Mouse (Mus musculus): ENCODE results near the gene Pgm2l1. TPM values are rescaled to one million over a fixed set of nuclear protein-coding genes. Genes with fewer than 3 reads are reported as not detected.

The Pgm2l1 gene
- polyA plus RNA-seq, 1 experiment, result 15.8 TPM

GRCm38 (mm10) chr7:100204871-100205270 is 22.3 kb upstream of the Pgm2l1 start:
- WGBS, result 87% methylated on average over 6 of the region's 6 CpGs
- H3K36me3 ChIP-seq (ENCODE audit: control insufficient read depth, insufficient read depth, low read length), result no peaks in the 10 kb centered on the region
- H3K27ac ChIP-seq (ENCODE audit: control insufficient read depth, insufficient read depth, low read length), result no peak overlapping the region
- no peak overlapping the region for H3K4me3 ChIP-seq (ENCODE audit: control insufficient read depth, insufficient read depth, low read length)
- no peaks in the 10 kb centered on the region for H3K27me3 ChIP-seq (ENCODE audit: control insufficient read depth, insufficient read depth, low read length)
- no peak for DNase-seq
- no peak for TF ChIP-seq CTCF (IDR thresholded peaks at IDR 0.05; ENCODE audit: borderline replicate concordance, control insufficient read depth, extremely low read depth, insufficient read depth, low read length, poor library complexity)
- no peak for TF ChIP-seq POLR2A (IDR thresholded peaks at IDR 0.05; ENCODE audit: control insufficient read depth, extremely low read depth, insufficient read depth, low read length, poor library complexity)
- no peaks in the 10 kb centered on the region for H3K4me1 ChIP-seq (replicated peaks; ENCODE audit: control insufficient read depth, insufficient read depth, low read length)

- Histone ChIP-seq H3K36me3 (ENCODE audit: control insufficient read depth, insufficient read depth, low read length) (no peaks in the 10 kb centered on the region), H3K4me3 (ENCODE audit: control insufficient read depth, insufficient read depth, low read length) (no peak overlapping the region), H3K4me1 (replicated peaks; ENCODE audit: control insufficient read depth, insufficient read depth, low read length) (no peaks in the 10 kb centered on the region), H3K27me3 (ENCODE audit: control insufficient read depth, insufficient read depth, low read length) (no peaks in the 10 kb centered on the region), H3K27ac (ENCODE audit: control insufficient read depth, insufficient read depth, low read length) (no peak overlapping the region)
- WGBS, result 97% methylated on average over 2 of the region's 2 CpGs
- no peak for TF ChIP-seq POLR2A (IDR thresholded peaks at IDR 0.05; ENCODE audit: control insufficient read depth, extremely low read depth, insufficient read depth, low read length, poor library complexity)
- no peak for TF ChIP-seq CTCF (IDR thresholded peaks at IDR 0.05; ENCODE audit: borderline replicate concordance, control insufficient read depth, extremely low read depth, insufficient read depth, low read length, poor library complexity)
- no peak for DNase-seq
These were observed 21.1 kb upstream of the Pgm2l1 start for GRCm38 (mm10) chr7:100206144-100206543.

- Histone ChIP-seq H3K4me1 (replicated peaks; ENCODE audit: control insufficient read depth, insufficient read depth, low read length) (no peaks in the 10 kb centered on the region), H3K36me3 (ENCODE audit: control insufficient read depth, insufficient read depth, low read length) (no peaks in the 10 kb centered on the region), H3K27ac (ENCODE audit: control insufficient read depth, insufficient read depth, low read length) (no peak overlapping the region), H3K27me3 (ENCODE audit: control insufficient read depth, insufficient read depth, low read length) (no peaks in the 10 kb centered on the region), H3K4me3 (ENCODE audit: control insufficient read depth, insufficient read depth, low read length) (no peak overlapping the region)
- TF ChIP-seq CTCF (IDR thresholded peaks at IDR 0.05; ENCODE audit: borderline replicate concordance, control insufficient read depth, extremely low read depth, insufficient read depth, low read length, poor library complexity) (no peak), POLR2A (IDR thresholded peaks at IDR 0.05; ENCODE audit: control insufficient read depth, extremely low read depth, insufficient read depth, low read length, poor library complexity) (no peak)
- DNase-seq, result no peak
These were observed 19.3 kb upstream of the Pgm2l1 start for GRCm38 (mm10) chr7:100207886-100208285.

- H3K36me3 ChIP-seq (ENCODE audit: control insufficient read depth, insufficient read depth, low read length), result no peaks in the 10 kb centered on the region
- no peak overlapping the region for H3K27ac ChIP-seq (ENCODE audit: control insufficient read depth, insufficient read depth, low read length)
- no peaks in the 10 kb centered on the region for H3K4me1 ChIP-seq (replicated peaks; ENCODE audit: control insufficient read depth, insufficient read depth, low read length)
- no peaks in the 10 kb centered on the region for H3K27me3 ChIP-seq (ENCODE audit: control insufficient read depth, insufficient read depth, low read length)
- no peak for DNase-seq
- TF ChIP-seq CTCF (IDR thresholded peaks at IDR 0.05; ENCODE audit: borderline replicate concordance, control insufficient read depth, extremely low read depth, insufficient read depth, low read length, poor library complexity), result no peak
- TF ChIP-seq POLR2A (IDR thresholded peaks at IDR 0.05; ENCODE audit: control insufficient read depth, extremely low read depth, insufficient read depth, low read length, poor library complexity), result no peak
- H3K4me3 ChIP-seq (ENCODE audit: control insufficient read depth, insufficient read depth, low read length), result no peak overlapping the region
- 89% methylated on average over 4 of the region's 4 CpGs for WGBS
These were observed 12.9 kb upstream of the Pgm2l1 start for GRCm38 (mm10) chr7:100214310-100214709.

- Histone ChIP-seq H3K27me3 (ENCODE audit: control insufficient read depth, insufficient read depth, low read length) (no peaks in the 10 kb centered on the region), H3K27ac (ENCODE audit: control insufficient read depth, insufficient read depth, low read length) (no peak overlapping the region), H3K4me3 (ENCODE audit: control insufficient read depth, insufficient read depth, low read length) (no peak overlapping the region), H3K36me3 (ENCODE audit: control insufficient read depth, insufficient read depth, low read length) (no peaks in the 10 kb centered on the region), H3K4me1 (replicated peaks; ENCODE audit: control insufficient read depth, insufficient read depth, low read length) (no peaks in the 10 kb centered on the region)
- no peak for DNase-seq
- 87% methylated on average over 6 of the region's 6 CpGs for WGBS
- no peak for TF ChIP-seq CTCF (IDR thresholded peaks at IDR 0.05; ENCODE audit: borderline replicate concordance, control insufficient read depth, extremely low read depth, insufficient read depth, low read length, poor library complexity)
- no peak for TF ChIP-seq POLR2A (IDR thresholded peaks at IDR 0.05; ENCODE audit: control insufficient read depth, extremely low read depth, insufficient read depth, low read length, poor library complexity)
These were observed 12.0 kb upstream of the Pgm2l1 start for GRCm38 (mm10) chr7:100215116-100215732.

GRCm38 (mm10) chr7:100215976-100216375 is 11.2 kb upstream of the Pgm2l1 start:
- Histone ChIP-seq H3K4me1 (replicated peaks; ENCODE audit: control insufficient read depth, insufficient read depth, low read length) (no peaks in the 10 kb centered on the region), H3K27ac (ENCODE audit: control insufficient read depth, insufficient read depth, low read length) (no peak overlapping the region)

More at GRCm38 (mm10) chr7:100215976-100216375, 11.2 kb upstream of the Pgm2l1 start:
- TF ChIP-seq CTCF (IDR thresholded peaks at IDR 0.05; ENCODE audit: borderline replicate concordance, control insufficient read depth, extremely low read depth, insufficient read depth, low read length, poor library complexity), result no peak
- TF ChIP-seq POLR2A (IDR thresholded peaks at IDR 0.05; ENCODE audit: control insufficient read depth, extremely low read depth, insufficient read depth, low read length, poor library complexity), result no peak
- no peak for DNase-seq
- WGBS, result 49% methylated on average over 10 of the region's 10 CpGs
- Histone ChIP-seq H3K36me3 (ENCODE audit: control insufficient read depth, insufficient read depth, low read length) (no peaks in the 10 kb centered on the region), H3K4me3 (ENCODE audit: control insufficient read depth, insufficient read depth, low read length) (no peak overlapping the region), H3K27me3 (ENCODE audit: control insufficient read depth, insufficient read depth, low read length) (no peaks in the 10 kb centered on the region)
